Mouse (Mus musculus) layer of hippocampus, adult 11-12 months (tissue): Measurements from ENCODE around the gene Zfp984.
"Not testable (repeated sequence)": the region's sequence is repeated elsewhere in the genome, so short reads cannot be mapped to it uniquely, and the experiment has no call there.

Source experiments
- DNase-seq: peaks from one replicate; pipeline ENCODE4 v3.0.0; 2022; ENCODE audit warnings: low spot score

Zfp984 gene

DNA sequence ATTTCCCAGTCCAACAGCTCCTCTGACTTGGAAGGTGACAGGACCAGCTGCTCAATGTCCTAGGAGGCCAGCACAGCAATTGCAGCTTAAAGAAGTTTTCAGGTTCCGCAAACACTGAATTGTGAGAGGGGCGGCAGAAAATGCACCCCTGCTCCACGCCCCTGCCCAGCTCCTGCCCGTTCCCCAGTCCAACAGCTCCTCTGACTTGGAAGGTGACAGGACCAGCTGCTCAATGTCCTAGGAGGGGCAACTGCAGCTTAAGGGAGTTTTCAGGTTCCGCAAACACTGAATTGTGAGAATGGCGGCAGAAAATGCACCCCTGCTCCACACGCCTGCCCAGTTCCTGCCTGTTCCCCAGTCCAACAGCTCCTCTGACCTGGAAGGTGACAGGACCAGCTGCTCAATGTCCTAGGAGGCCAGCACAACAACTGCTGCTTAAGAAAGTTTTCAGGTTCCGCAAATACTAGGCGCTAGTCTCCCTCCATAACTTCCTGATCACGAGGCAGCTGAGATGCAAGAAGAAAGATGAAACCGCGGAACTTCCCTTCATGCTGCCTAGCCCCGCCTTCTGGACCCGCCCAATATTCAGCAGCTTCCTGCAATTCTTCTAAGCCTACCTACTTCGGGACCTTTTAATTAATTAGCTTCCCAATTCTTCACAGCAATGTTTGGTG is at the start of gene Zfp984:
Zfp984 (minus strand) TSS at position 497 of the 674 bp plus-strand sequence.
- DNase-seq = not testable (repeated sequence)

DNA sequence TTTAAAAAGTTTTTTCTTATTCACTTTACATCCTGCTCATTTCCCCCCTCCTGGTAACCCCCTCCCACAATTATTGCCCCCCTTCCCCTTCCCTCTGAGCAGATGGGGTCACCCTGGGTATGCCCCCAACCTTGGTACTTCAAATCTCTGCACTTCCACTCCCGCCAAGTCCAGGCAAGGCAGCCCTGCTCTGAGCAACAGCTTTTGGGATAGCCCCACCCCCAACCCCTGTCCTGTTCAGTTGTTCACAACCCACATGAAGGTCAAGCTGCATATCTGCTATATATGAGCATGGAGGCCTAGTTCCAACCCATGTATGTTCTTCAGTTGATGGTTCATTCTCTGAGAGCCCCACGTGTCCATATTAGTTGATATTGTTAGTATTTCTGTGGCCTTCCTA is 41.2 kb upstream of the Zfp984 start:
- DNase-seq = no peak

DNA sequence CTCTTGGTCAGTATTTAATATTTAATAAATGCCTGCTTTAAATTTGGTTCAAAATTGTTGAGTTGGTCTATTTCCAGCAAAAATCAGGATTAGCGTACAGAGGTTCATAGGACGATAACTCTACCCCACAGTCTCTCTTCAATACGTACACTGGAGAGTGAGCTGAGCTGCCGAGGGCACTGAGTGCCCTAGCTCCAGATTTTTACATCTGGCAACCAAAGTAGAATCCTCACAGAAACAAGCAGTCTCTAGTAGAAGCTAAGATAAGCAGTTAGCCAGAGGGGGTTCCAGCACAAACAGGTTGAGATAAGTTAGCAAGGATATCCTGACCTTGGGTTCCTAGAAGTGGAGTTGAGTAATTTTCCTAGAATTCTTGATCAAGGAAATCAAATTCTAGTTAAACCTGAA is 39.0 kb upstream of the Zfp984 start:
- DNase-seq = no peak

DNA sequence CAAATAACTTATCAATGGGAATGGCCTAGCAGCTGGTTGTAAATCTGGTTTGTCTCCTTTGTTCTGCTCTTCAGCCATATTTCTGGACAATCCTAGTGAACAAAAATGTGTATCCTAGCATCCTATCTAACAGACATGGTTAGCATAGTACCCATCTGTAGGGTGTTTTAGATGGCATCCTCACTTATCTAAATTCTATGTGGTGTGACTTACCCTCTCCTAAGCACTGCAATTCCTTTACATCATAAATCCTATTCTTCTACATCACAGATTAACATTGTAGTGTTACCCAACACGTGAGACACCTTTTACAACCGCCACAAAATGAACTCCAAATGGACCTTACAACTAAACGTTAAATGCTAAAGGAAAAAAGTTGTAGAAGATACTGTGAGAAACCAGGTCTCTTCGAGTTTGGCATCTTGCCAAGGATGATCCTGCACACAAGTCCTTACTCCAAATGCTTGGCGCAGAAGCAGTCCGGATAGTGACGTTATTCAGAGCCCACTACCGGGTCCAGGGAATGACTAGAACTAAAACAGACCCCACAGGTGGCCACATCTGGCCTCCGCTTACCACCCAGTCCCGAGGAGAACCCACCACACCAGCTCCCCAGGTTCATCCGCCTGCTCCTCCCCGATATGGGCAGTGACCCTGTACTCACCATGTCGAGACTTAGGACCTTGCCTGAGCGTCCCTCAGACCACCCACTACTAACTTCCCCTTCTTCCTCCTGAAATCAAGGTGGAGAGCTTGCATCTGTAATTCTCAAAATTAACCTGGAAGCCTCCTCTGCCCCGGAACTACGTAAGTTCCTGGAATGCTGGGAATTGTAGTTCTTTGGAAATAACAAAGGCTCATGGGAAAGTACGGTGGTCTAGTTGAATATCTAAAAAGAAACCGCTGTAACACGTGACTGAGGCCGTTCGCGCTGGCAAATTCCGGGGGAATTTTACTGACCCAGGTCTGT is 38.3 kb upstream of the Zfp984 start, which contains the start of gene Zfp933:
Zfp933 (minus strand) TSS at position 753 of the 970 bp plus-strand sequence.
- peak; percentile 84 for DNase-seq

- DNase-seq = no peak
These were observed 33.3 kb upstream of the Zfp984 start for GRCm38 (mm10) chr4:147842871-147843270.

- DNase-seq = peak; percentile 25
These were observed 29.7 kb upstream of the Zfp984 start for GRCm38 (mm10) chr4:147839282-147839681.

- DNase-seq = no peak
These were observed 14.8 kb upstream of the Zfp984 start for GRCm38 (mm10) chr4:147824389-147824788.

- DNase-seq = not testable (repeated sequence)
These were observed 11.8 kb upstream of the Zfp984 start for GRCm38 (mm10) chr4:147821414-147821813.

DNA sequence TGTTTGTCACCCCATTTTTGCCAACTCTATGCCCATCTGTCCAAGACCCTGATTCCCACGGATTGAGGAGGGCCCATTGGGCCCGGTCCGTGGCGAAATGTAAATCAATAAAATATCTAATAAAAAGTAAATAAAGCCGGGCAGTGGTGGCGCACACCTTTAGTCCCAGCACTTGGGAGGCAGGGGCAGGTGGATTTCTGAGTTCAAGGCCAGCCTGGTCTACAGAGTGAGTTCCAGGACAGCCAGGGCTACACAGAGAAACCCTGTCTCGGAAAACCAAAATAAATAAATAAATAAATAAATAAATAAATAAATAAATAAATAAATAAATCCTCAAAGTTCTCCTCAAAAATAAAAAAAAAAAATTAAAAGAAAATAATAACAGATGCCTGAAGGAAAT is 10.1 kb upstream of the Zfp984 start:
- not testable (repeated sequence) for DNase-seq

DNA sequence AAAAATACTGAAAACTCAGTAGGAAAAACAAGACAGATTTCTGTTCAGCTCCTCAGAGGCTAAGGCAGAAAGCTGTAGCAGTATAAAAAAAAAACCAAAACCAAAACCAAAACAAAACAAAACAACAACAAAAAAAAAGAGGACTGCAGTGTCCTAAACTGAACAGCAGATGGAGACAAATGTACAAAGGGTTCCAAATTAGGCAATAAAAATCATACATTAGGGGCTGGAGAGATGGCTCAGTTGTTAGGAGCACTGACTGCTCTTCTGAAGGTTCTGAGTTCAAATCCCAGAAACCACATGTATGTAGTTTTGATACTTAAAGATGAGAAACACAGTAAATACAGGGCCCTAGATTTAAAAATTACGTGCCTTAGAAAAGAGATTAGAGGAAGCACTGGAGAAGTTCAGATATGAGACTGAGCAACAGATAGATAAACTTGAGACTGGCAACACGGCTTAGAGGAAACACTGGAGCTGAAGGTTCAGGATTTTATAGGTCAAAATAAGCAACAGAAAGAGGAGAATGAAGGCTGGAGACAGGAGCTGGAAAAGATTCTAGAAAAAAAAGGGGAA is 5.1 kb upstream of the Zfp984 start:
- no peak for DNase-seq

GRCm38 (mm10) chr4:147813249-147813765 is 3.7 kb upstream of the Zfp984 start:
- no peak for DNase-seq

- DNase-seq = not testable (repeated sequence)
These were observed 347 bp upstream of the Zfp984 start for GRCm38 (mm10) chr4:147809966-147810304.

DNA sequence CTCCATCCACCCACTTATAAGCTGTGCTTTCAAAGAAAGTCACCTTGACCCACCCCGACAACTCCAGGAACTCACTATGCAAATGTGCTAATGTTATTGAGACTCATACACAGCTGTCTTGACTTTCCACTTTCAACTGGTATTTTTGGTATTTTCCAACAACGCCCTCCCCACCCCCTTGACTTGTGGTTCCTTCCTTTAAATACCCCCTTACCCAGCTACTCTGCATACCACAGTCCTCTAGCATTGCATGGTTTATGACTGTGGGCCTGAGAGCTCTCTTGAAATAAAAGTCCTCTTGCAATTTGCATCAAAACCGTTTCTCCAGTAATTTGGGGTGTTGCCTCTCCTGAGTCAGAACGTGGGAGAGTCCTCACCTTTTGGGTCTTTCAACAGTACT is 1.1 kb downstream of the Zfp984 start:
- DNase-seq = not testable (repeated sequence)

GRCm38 (mm10) chr4:147795308-147795707 is 14.3 kb downstream of the Zfp984 start:
- DNase-seq = not testable (repeated sequence)

DNA sequence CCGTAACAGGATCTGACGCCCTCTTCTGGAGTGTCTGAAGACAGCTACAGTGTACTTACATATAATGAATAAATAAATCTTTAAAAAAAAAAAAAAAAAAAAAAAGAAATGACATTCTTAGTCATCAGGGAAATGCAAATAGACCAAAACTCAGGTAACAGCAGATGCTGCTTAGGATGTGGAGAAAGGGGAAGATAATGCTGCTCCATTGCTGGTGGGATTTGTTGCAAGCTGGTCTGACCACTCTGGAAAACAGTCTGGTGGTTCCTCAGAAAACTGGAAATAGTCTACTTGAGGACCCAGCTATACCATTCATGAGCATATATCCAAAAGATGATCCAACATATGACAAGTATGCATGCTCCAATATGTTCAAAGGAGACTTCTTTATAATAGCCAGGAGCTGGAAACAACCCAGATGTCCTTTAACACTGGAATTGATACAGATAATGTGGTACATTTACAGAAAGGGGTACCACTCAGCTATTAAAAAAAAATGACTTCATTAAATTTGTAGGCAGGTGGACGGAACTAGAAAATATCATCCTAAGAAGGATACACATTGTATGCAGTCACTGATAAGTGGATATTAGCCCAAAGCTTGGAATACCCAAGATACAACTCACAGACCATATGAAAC is 15.4 kb downstream of the Zfp984 start:
- DNase-seq = not testable (repeated sequence)

GRCm38 (mm10) chr4:147793390-147793916 is 16.1 kb downstream of the Zfp984 start:
- DNase-seq = not testable (repeated sequence)

DNA sequence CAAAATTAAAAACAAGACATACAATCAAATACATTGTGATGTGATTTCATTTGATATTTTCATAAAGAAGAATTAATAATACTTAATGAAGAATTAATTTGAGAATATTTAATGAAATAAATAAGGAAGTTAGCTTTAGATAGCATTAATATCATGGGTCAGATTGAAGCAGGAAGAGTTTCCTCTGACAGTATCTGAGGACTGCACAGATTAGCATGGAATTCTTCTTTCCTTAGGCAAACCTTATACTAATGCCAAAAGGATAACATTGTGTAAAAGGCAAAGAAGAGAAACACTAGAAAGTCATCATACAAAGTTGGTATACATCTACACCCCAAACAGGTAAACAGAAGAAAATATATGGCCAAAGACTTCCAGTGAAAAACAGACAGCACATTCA is 17.9 kb downstream of the Zfp984 start:
- DNase-seq = not testable (repeated sequence)

DNA sequence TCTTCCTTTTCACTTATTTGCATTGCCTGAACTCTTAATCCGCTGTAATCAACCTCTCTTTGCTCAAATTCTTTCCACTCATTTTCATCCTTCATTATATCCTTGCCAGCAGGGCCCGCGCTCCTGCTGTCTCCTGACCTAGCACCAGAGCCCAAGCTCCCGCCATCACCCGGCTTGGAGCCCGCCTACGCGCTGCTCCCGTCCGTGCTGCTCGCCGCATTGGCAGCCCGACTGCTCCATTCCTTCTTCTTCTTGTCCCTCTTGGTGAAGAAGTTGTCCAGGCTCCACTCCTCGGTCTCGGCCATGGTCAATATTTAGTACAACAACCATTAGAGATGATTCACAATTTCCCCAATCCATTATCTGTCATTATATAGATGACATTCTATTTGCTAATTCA is 63.3 kb downstream of the Zfp984 start:
- DNase-seq = not testable (repeated sequence)

GRCm38 (mm10) chr4:147738636-147739369 is 70.8 kb downstream of the Zfp984 start:
- DNase-seq = not testable (repeated sequence)
